Comparison of ENCODE assay signal across 9 mouse cellular contexts in the genomic region with DNA sequence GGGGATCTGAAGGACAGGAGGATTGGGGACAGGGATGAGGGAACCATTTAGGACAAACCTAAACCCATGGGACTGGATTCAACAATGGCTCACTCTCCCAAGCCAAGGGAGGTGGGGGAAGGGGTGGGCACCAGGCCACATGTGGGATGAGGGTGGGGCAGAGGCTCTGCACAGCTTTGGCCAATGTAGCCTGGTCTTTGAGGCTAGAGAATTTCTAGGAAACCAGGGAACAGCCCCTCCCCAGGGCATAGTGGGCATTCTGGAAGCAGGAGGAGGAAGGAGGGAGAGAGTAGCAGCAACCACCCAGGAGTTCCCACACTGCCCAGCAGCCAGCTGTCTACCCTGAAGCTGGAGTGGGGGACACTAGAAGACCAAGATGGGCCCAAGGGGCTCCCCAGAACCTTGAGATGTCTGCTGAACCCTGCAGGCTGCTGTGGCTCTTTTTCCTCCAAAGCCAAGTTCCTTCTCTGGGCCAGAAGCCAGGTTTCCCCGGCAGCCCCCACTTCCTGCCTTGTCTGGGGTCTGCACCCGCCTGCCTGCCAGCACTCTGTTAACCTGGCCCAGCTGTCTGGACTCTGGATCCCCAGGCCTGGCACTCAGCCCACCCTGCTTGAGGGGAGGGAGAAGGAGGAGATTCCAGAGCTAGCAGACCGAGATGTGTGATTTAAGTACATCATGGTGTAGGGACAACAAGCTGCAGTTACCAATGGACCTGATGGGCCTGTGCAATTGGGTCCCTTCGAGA. TPM values are rescaled to one million over a fixed set of nuclear protein-coding genes. Genes with fewer than 3 reads are reported as not detected.
DNase-seq lines count a peak whose midpoint lies in the region; ATAC-seq and TF ChIP-seq lines count a peak whose summit lies in the region.
"Had no signal": no experiment of that assay in that cellular context is flagged by ENCODE, and none has a peak within 500 bp of the region (broad histone marks: within the 10 kb centered on the region; RNA-seq: fewer than 3 reads in every experiment).

No protein-coding gene starts in this region.

- H3K27ac ChIP-seq in forebrain, embryonic 14.5 days (ENCODE audit: low read depth, low read length): peak overlapping the region; percentile 49
- H3K27ac ChIP-seq in limb, embryonic 10.5 days: peak overlapping the region; percentile 89
- H3K27ac ChIP-seq in midbrain, postnatal 0 days (ENCODE audit: low read depth, low read length): 0 out of 2 replicates have a peak overlapping the region, but pooled peaks have one; percentile 12
- H3K27ac ChIP-seq: liver, embryonic 14.5 days had no signal

- peak; percentile 86 for ATAC-seq in forebrain, embryonic 14.5 days
- ATAC-seq in midbrain, postnatal 0 days (ENCODE audit: low FRiP score): 0 out of 2 replicates have a peak, but pooled peaks have one; percentile 36

- no peaks in the 10 kb centered on the region for H3K9me3 ChIP-seq in forebrain, embryonic 14.5 days (replicated peaks; ENCODE audit: control insufficient read depth, low read length)
- no peaks in the 10 kb centered on the region for H3K9me3 ChIP-seq in limb, embryonic 10.5 days (replicated peaks)
- H3K9me3 ChIP-seq in midbrain, postnatal 0 days (ENCODE audit: low read length): no peaks in the 10 kb centered on the region

- H3K4me2 ChIP-seq in forebrain, embryonic 14.5 days (ENCODE audit: low read length): no peak overlapping the region
- H3K4me2 ChIP-seq in midbrain, postnatal 0 days (ENCODE audit: low read depth, low read length, poor library complexity, severe bottlenecking): no peak overlapping the region

- H3K4me3 ChIP-seq in forebrain, embryonic 14.5 days (ENCODE audit: low read depth, low read length): no peak overlapping the region
- peak overlapping the region; percentile 22; the same call in 1 of the 2 replicates for H3K4me3 ChIP-seq in limb, embryonic 10.5 days
- H3K4me3 ChIP-seq in midbrain, postnatal 0 days (ENCODE audit: low read depth, low read length): no peak overlapping the region

- no peaks in the 10 kb centered on the region for H3K27me3 ChIP-seq in forebrain, embryonic 14.5 days (replicated peaks; ENCODE audit: control insufficient read depth, insufficient read depth, low read length)
- H3K27me3 ChIP-seq in limb, embryonic 10.5 days (ENCODE audit: low read depth, poor library complexity, severe bottlenecking): peaks cover 44% of the 10 kb centered on the region
- H3K27me3 ChIP-seq in midbrain, postnatal 0 days (ENCODE audit: insufficient read depth, low read length): no peaks in the 10 kb centered on the region

- 24% methylated on average over 4 of the region's 4 CpGs for WGBS in forebrain, embryonic 14.5 days
- whole genome bisulfite sequencing in limb, embryonic 10.5 days: 17% methylated on average over 4 of the region's 4 CpGs
- WGBS in midbrain, postnatal 0 days: 31% methylated on average over 4 of the region's 4 CpGs

- no peak for TF ChIP-seq CTCF in midbrain, postnatal 0 days (IDR thresholded peaks at IDR 0.05)

- peak; percentile 19 for DNase-seq in thymus, postnatal 14 days
- no peak for DNase-seq in thymus, postnatal 10 days (ENCODE audit: low spot score in 2 of 2)
- peak; percentile 92 for DNase-seq in forebrain, embryonic 14.5 days (ENCODE audit: low spot score)
- peak; percentile 94 for DNase-seq in heart, postnatal 4 days
- DNase-seq in limb, embryonic 10.5 days (ENCODE audit: low spot score): peak; percentile 80
- DNase-seq in midbrain, postnatal 0 days (ENCODE audit: low spot score): peak; percentile 91
- no peak for DNase-seq in cerebellum, postnatal 36 days
- DNase-seq in spleen, postnatal 10 days (ENCODE audit: low spot score in 2 of 2): no peak

- H3K36me3 ChIP-seq in forebrain, embryonic 14.5 days (ENCODE audit: control insufficient read depth, insufficient read depth, low read length): 0 out of 2 replicates have a peak, but pooled peaks cover 4% of the 10 kb centered on the region
- peaks cover 94% of the 10 kb centered on the region for H3K36me3 ChIP-seq in limb, embryonic 10.5 days
- H3K36me3 ChIP-seq in midbrain, postnatal 0 days (ENCODE audit: insufficient read depth, low read length): peaks cover 39% of the 10 kb centered on the region

- H3K9ac ChIP-seq in forebrain, embryonic 14.5 days (ENCODE audit: low read length): no peak overlapping the region
- no peak overlapping the region for H3K9ac ChIP-seq in midbrain, postnatal 0 days (replicated peaks; ENCODE audit: low read length, poor library complexity, severe bottlenecking)
- H3K9ac ChIP-seq: liver, embryonic 14.5 days had no signal

- peaks cover 22% of the 10 kb centered on the region for H3K4me1 ChIP-seq in forebrain, embryonic 14.5 days (ENCODE audit: control insufficient read depth, insufficient read depth, low read length)
- peaks cover 63% of the 10 kb centered on the region for H3K4me1 ChIP-seq in limb, embryonic 10.5 days
- H3K4me1 ChIP-seq in midbrain, postnatal 0 days (ENCODE audit: insufficient read depth, low read length): peaks cover 3% of the 10 kb centered on the region; the same call in 1 of the 2 replicates

RNA-seq across cellular contexts. Expression of a gene that starts 35.5 kb away (rescaled TPM):
- polyA plus RNA-seq in forebrain, embryonic 14.5 days (2014; fragmentation: Nextera tagmentation; extraction: Ambion mirVana): 0.27 and 1.7 TPM in 2 replicates
- 1 to 10 TPM; 1.6 to 1.8 TPM for total RNA-seq in heart, postnatal 4 days (2021)
- 0.59 and 0.88 TPM in 2 replicates for polyA plus RNA-seq in limb, embryonic 10.5 days (2016; fragmentation: Nextera tagmentation; extraction: Ambion mirVana)
- total RNA-seq in midbrain, postnatal 0 days (2014; rRNA removed): 1.7 and 3.6 TPM in 2 replicates
- 0.72 and 0.99 TPM in 2 replicates for polyA plus RNA-seq in midbrain, postnatal 0 days (2015; fragmentation: Nextera tagmentation; extraction: Ambion mirVana)

RNA-seq across cellular contexts. Expression of a gene that starts 45.7 kb away (rescaled TPM):
- polyA plus RNA-seq in forebrain, embryonic 14.5 days (2014; fragmentation: Nextera tagmentation; extraction: Ambion mirVana): 7.0 and 7.1 TPM in 2 replicates
- total RNA-seq in heart, postnatal 4 days (2021): 10 to 100 TPM; 48.7 to 52.8 TPM
- polyA plus RNA-seq in limb, embryonic 10.5 days (2016; fragmentation: Nextera tagmentation; extraction: Ambion mirVana): 12.7 and 21.4 TPM in 2 replicates
- 94.6 and 131 TPM in 2 replicates for total RNA-seq in midbrain, postnatal 0 days (2014; rRNA removed)
- polyA plus RNA-seq in midbrain, postnatal 0 days (2015; fragmentation: Nextera tagmentation; extraction: Ambion mirVana): 13.0 and 13.2 TPM in 2 replicates

RNA-seq across cellular contexts. Expression of a gene that starts 57.7 kb away (rescaled TPM):
- polyA plus RNA-seq in forebrain, embryonic 14.5 days (2014; fragmentation: Nextera tagmentation; extraction: Ambion mirVana): 0.43 and 0.67 TPM in 2 replicates
- 1 to 10 TPM in 1 of 2 experiments, under 1 TPM in 1; 0.61 to 1.5 TPM for total RNA-seq in heart, postnatal 4 days (2021)
- 0.05 TPM in 1 of 2 replicates, not detected in the other for polyA plus RNA-seq in limb, embryonic 10.5 days (2016; fragmentation: Nextera tagmentation; extraction: Ambion mirVana)
- total RNA-seq in midbrain, postnatal 0 days (2014; rRNA removed): 0.93 and 6.5 TPM in 2 replicates
- polyA plus RNA-seq in midbrain, postnatal 0 days (2015; fragmentation: Nextera tagmentation; extraction: Ambion mirVana): 1.2 and 1.3 TPM in 2 replicates
- polyA plus RNA-seq: liver, embryonic 14.5 days had no signal

Comparison
In these comparisons a context has a peak if more than half of its experiments do, and no peak if none do; other contexts are left out.
1. DNase-seq: peak in thymus, postnatal 14 days (single experiment), forebrain, embryonic 14.5 days (single experiment), heart, postnatal 4 days (single experiment), limb, embryonic 10.5 days (single experiment) and midbrain, postnatal 0 days (single experiment); none in thymus, postnatal 10 days (0 of 2), cerebellum, postnatal 36 days (0 of 2) and spleen, postnatal 10 days (0 of 2).
2. H3K27ac ChIP-seq: peak in every context shown above with its lines; median percentile 89 in limb, embryonic 10.5 days; 49 in forebrain, embryonic 14.5 days; 12 in midbrain, postnatal 0 days.